Mouse (Mus musculus) G1E (cell line): ENCODE results near the gene Pgd.

Experiments used
- CTCF ChIP-seq: IDR thresholded peaks from 2 replicates; pipeline ENCODE4 v1.5.1; 2012; ENCODE audit warnings: low read depth, low read length, inconsistent platforms, mixed read lengths
- GATA1 ChIP-seq: IDR thresholded peaks from 2 replicates; pipeline ENCODE4 v1.6.1; 2012; ENCODE audit warnings: borderline replicate concordance, low read length, inconsistent platforms, mixed read lengths
- POLR2AphosphoS5 ChIP-seq: IDR thresholded peaks from 2 replicates; pipeline ENCODE4 v1.6.1; 2012; ENCODE audit warnings: low read depth, low read length, inconsistent platforms; ENCODE audit not compliant: insufficient replicate concordance
- TAL1 ChIP-seq: conservative IDR thresholded peaks from 2 replicates; pipeline ENCODE4 v1.6.1; 2012; ENCODE audit warnings: low read depth, low read length, inconsistent platforms, mixed read lengths

DNA sequence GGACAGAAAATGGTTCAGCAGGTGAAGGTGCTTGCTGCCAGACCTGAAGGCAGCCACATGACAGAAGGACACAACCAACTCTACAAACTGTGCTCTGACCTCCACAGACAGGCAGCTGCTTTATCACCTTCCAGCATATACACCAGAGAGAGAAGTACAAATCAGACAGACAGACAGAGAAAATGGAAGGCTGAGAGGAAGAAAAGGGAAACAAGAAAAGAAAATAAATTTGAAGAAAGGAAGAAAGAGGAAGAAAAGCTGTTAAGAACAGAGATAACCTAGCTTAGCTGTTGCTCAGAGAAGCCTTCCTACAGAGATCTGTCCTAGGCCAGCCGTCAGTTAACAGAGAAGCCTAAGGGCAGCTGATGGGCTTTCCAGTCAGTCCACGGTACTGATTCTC, 7.4 kb downstream of the Pgd start:
- TF ChIP-seq CTCF (no peak), TAL1 (no peak), GATA1 (no peak), POLR2AphosphoS5 (no peak)
